Mouse (Mus musculus) cortical plate, adult 2 months (tissue): ENCODE measurements around the gene Pisd. TPM values are rescaled to one million over a fixed set of nuclear protein-coding genes. Genes with fewer than 3 reads are reported as not detected.
"Not testable (repeated sequence)": the region's sequence is repeated elsewhere in the genome, so short reads cannot be mapped to it uniquely, and the experiment has no call there.

ENCODE experiments used
- H3K27ac ChIP-seq: fragments of 200-500 bp; 2 replicates; pipeline ENCODE4 v1.5.1; 2012; ENCODE audit warnings: low read length, control low read depth, inconsistent platforms; ENCODE audit not compliant: insufficient read depth
- H3K4me1 ChIP-seq: fragments of 200-500 bp; 2 replicates; pipeline ENCODE4 v1.6.1; 2011; ENCODE audit warnings: low read length; ENCODE audit not compliant: control insufficient read depth, insufficient read depth
- H3K4me3 ChIP-seq: fragments of 200-500 bp; 2 replicates; pipeline ENCODE4 v1.5.1; 2011; ENCODE audit warnings: mild to moderate bottlenecking, low read length, control low read depth; ENCODE audit not compliant: insufficient read depth
- CTCF ChIP-seq: fragments of 200-500 bp; IDR thresholded peaks from 2 replicates; pipeline ENCODE4 v1.5.1; 2011; ENCODE audit warnings: mild to moderate bottlenecking, control low read depth, low read length; ENCODE audit not compliant: insufficient read depth; ENCODE audit errors: extremely low read depth
- POLR2A ChIP-seq: fragments of 200-500 bp; IDR thresholded peaks from 2 replicates; pipeline ENCODE4 v1.6.1; 2011; ENCODE audit warnings: mild to moderate bottlenecking, low read length, control low read depth; ENCODE audit not compliant: insufficient read depth; ENCODE audit errors: extremely low read depth
- polyA plus RNA-seq: library from polyadenylated mRNA; depleted of rRNA; stranded (reverse); fragments of >200 nt; gene quantifications from 2 replicates; pipeline ENCODE4 v1.2.3, GENCODE M21; 2012; rRNA removed

Pisd gene
- polyA plus RNA-seq, result 81.8 and 87.4 TPM in 2 replicates

DNA sequence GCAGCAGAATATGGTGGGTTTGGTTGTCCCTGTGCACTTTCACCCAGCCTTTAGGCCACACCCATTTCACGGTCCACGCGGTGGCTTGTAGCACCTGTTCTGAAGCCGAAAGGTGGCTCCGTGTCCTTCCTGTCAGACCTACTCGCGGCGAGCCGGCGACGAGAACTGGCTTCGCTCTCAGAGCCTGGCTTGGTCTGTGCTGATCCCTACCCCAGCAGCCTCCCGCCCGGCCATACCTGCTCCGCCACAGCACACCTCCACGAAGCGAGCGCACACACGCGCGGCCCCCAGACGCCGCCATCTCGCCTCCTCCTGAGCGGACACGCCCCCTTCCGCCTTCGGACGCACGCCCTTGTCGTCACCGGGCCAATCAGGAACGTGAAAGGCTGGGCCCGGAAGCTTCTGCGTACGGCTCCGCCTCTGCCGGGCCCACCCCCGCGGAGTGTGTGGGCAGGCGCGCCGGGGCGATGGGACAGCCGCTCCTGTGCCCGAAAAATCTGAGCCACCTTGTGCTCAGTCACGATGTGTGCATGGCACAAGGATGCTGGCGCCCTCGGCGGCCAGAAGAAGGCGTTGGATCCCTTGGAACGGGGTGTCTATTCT lies at the start of gene Pisd:
Gene Pisd (minus strand): TSS at position 334 of the 603 bp plus-strand sequence.
- peak within 1 kb of the TSS; percentile 84 for H3K27ac ChIP-seq
- peak; percentile 68; the same call in 1 of the 2 replicates for TF ChIP-seq POLR2A
- 0 out of 2 replicates have a peak, but pooled peaks have one; percentile 6 for TF ChIP-seq CTCF
- H3K4me3 ChIP-seq, result peak within 1 kb of the TSS; percentile 95
- peaks cover 2% of the 10 kb centered on the region; the same call in 1 of the 2 replicates for H3K4me1 ChIP-seq

DNA sequence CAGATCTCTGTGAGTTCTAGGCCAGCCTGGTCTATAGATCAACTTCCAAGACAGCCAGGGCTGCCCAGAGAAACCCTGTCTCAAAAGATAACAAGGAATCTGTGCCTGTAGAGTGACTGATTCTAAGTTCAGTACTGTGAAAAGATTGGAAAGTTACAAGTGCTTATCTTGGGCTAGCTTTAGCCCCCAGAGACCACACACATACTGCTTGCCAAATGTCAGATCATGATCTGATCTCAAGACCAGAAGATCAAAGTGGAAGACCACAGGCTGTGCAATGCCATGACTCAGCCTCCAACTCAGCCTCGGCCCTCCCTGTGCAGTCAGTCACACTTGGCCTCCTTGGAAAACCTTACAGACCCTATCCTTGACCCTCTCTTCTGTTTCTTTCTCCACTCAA lies 49.1 kb upstream of the Pisd start:
- Histone ChIP-seq H3K4me1 (peaks cover 1% of the 10 kb centered on the region; the same call in 1 of the 2 replicates), H3K4me3 (no peak overlapping the region), H3K27ac (no peak overlapping the region)
- TF ChIP-seq CTCF, result no peak
- TF ChIP-seq POLR2A, result no peak

DNA sequence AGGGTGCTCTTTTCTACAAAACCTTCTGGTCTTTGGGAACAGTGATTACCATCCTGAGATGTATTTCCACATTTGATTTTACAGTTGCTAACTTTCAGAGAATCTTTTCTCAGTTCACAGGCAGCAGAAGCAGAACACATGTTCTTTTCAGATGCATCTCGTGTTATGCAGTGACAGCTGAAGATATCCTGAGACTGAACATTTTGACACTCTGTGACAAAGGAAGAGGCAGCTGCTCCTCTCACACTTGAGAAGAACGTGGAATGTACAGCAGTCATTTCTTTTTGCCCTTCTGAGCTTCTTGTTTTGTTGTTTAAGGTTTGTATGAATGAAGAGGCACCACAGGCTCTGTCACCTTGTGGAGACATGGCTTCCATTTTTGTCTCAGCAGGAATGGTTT lies 44.6 kb upstream of the Pisd start:
- TF ChIP-seq POLR2A (no peak), CTCF (no peak)
- Histone ChIP-seq H3K27ac (peak overlapping the region; percentile 23; the same call in 1 of the 2 replicates), H3K4me1 (no peaks in the 10 kb centered on the region), H3K4me3 (no peak overlapping the region)

DNA sequence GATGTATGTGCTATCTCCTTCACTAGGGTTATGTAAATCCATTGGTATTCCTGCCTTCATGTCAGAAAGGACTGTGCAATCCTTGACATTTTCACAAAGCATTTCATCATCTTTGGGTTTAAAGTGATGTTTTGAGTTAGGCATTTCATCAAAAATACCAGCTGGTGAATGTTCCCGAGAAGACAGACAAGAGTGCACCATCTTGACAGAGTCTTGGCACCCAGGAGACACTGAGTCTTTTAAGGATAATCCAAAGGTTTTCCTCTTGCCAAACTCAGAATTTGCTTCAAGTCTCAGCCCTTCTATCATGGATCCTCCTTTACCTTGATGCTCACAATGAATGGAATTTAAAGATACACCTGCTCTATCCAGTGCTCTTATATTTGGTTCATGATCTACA lies 43.3 kb upstream of the Pisd start:
- not testable (repeated sequence) for H3K27ac ChIP-seq, H3K4me3 ChIP-seq, H3K4me1 ChIP-seq

DNA sequence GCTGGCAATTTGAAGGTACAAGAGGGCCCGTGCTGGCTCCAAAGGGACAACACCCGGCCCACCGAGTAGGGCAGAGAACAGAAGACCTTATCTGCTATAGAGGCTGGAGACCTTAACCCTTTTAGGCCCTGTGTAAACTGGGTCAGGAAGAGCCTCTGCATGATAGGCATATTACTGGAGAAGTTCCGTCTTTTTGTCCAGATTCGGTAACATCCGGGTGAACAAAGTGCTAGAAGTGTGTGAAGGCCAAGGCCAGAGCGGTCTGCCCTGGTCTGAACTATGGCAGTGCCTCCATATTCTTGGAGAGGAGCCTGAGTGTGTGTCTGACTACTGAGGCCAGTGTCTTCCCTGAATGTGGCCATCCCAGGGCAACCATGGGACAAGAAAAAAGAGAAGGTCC lies 41.6 kb upstream of the Pisd start, which contains the start of gene Gm20671:
Gene Gm20671 (minus strand): TSS at position 101 of the 400 bp plus-strand sequence.
- H3K27ac ChIP-seq, result no peak within 1 kb of the TSS
- H3K4me3 ChIP-seq, result no peak within 1 kb of the TSS
- TF ChIP-seq POLR2A (no peak), CTCF (no peak)
- H3K4me1 ChIP-seq, result no peaks in the 10 kb centered on the region

DNA sequence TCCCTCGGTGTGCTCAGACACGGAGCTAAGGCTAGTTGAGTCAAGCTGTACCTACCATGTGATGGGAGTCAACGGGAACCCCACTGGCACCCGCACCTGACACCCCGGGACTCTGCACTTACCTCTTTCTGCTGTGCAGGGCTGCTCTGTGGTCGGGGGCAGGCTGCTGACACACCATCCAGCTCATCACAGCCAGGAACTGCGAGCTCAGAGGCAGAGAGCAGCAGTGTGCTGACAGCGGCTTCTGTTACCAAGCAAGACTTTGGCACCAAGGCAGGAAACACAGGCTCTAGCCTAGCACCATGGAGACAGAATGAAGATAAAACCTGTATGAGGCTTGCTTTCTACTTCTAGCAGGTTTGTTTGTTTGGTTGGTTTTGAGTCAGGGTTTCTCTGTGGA lies 35.0 kb upstream of the Pisd start:
- Histone ChIP-seq H3K4me1 (0 out of 2 replicates have a peak, but pooled peaks cover 3% of the 10 kb centered on the region), H3K4me3 (no peak overlapping the region), H3K27ac (peak overlapping the region; percentile 45; the same call in 1 of the 2 replicates)
- TF ChIP-seq CTCF (no peak), POLR2A (no peak)

DNA sequence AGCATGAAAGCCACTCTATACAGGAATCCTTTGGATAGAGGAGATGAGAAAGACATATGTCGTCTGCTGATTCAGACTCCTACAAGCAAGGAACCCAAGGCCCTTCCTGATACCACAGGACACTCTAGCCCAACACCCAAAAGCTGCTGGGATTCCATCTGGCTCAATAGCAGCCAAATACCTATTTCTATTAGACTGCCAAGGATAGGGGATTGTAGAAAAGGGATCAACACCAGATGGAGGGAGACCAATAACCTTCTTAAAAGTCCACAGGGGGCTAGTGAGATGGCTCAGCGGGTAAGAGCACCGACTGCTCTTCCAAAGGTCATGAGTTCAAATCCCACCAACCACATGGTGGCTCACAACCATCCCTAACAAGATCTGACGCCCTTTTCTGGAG lies 29.9 kb upstream of the Pisd start:
- Histone ChIP-seq H3K27ac (no peak overlapping the region), H3K4me3 (no peak overlapping the region), H3K4me1 (peaks cover 2% of the 10 kb centered on the region; the same call in 1 of the 2 replicates)
- TF ChIP-seq CTCF, result no peak
- TF ChIP-seq POLR2A, result no peak

DNA sequence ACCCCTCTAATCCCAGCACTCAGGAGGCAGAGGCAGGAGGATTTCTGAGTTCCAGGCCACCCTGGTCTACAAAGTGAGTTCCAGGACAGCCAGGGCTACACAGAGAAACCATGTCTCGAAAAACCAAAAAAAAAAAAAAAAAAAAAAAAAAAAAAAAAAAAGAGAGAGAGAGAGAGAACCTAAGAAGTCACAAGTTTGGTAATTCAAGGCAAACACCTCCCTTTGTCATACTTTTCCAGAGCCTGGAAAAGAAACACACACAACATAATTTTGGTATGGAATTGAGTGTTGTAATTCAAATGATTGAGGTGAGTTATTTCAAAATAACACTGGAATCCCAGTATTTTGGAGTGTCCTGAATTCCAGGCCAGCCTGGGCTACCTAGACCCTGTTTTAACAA lies 1.0 kb upstream of the Pisd start:
- H3K4me3 ChIP-seq, H3K27ac ChIP-seq, H3K4me1 ChIP-seq: not testable (repeated sequence)

DNA sequence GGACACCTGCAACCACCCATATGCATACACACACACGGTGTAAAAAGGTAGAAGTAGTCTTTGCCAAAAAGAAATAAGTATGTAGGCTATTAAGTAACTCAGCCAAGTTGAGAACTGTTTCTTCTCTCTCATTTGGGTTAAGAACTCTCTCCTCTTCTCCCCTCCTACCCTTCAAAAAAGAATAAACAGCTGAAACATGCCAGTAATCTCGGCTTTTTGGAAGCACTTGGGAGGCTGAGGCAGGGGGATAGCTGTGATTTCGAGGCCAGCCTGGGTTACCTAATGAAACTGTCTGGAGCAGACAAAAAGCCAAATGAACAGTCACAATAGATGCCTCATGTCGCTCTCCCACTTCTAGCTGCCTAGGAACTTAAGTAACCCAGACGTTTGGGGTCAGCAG lies 720 bp downstream of the Pisd start:
- H3K27ac ChIP-seq, result no peak overlapping the region
- H3K4me1 ChIP-seq, result peaks cover 2% of the 10 kb centered on the region; the same call in 1 of the 2 replicates
- H3K4me3 ChIP-seq, result peak overlapping the region; percentile 95
- TF ChIP-seq CTCF, result no peak
- TF ChIP-seq POLR2A, result no peak

DNA sequence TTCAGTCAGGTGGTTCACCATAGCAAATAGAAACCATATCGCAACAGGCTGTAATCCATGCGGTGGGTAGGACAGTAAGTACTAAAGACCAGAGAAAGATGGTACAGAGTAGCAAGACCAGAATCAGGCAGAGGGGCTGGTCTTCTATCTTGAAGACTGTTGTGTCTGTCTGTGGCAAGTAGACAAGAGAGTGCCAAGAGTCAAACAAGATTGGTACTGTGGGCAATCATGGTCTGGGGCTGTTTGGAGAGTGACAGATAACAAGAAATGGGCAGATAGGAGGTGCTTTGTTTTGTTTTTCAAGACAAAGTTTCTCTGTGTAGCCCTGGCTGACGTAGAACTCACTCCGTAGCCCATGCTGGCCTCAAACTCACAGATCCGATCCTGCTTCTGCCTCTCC lies 3.9 kb downstream of the Pisd start:
- no peak overlapping the region for H3K4me3 ChIP-seq
- TF ChIP-seq POLR2A, result no peak
- TF ChIP-seq CTCF, result no peak
- no peak overlapping the region for H3K27ac ChIP-seq
- peaks cover 2% of the 10 kb centered on the region; the same call in 1 of the 2 replicates for H3K4me1 ChIP-seq

DNA sequence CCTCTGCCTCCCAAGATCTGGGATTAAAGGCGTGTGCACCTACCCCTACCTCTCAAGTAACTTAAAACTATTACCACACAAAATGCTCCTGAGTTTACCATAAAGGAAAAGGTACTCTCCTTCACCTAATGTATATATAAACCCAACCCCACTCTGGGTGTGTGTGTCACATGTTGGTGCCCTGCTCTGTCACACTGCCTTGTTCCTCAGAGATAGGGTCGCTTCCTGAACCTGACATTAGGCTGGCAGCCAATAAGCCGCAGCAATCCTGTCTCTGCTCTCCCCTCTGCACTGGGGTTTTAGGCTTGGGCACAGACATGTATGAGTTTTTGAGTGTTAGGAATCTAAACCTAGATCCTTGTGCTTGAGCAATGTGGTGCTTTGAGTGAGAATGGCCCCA lies 7.3 kb downstream of the Pisd start:
- TF ChIP-seq CTCF, result no peak
- no peak for TF ChIP-seq POLR2A
- Histone ChIP-seq H3K4me3 (no peak overlapping the region), H3K4me1 (peaks cover 2% of the 10 kb centered on the region; the same call in 1 of the 2 replicates), H3K27ac (no peak overlapping the region)
